29 mouse cellular contexts compared by ENCODE assay signal in the genomic region with DNA sequence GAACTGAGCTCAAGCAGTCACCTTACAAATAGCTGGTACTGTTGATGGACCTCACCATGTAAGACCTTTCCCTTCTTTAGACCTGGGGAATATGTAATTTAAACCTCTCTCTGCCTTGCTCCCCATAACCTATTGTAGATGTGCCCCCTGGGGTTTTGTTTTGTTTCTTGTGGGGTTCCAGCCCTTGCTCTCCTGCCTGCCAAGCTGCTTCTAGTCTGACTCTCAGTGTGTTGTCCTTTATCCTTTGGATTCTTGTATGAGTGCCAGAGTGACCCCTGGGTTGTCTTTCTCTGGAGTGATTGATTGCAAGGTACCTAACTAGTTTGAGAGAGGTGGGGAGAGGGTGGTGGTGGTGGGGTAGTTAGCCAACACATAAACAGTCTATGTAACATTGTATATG. TPM values are rescaled to one million over a fixed set of nuclear protein-coding genes. Genes with fewer than 3 reads are reported as not detected.
DNase-seq lines count a peak whose midpoint lies in the region; ATAC-seq lines count a peak whose summit lies in the region.
"Had no signal": no experiment of that assay in that cellular context is flagged by ENCODE, and none has a peak within 500 bp of the region (broad histone marks: within the 10 kb centered on the region; RNA-seq: fewer than 3 reads in every experiment).

No protein-coding gene starts in this region.

- peaks cover 47% of the 10 kb centered on the region for H3K4me1 ChIP-seq in kidney, embryonic 16.5 days (ENCODE audit: insufficient read depth, low read length)
- peaks cover 58% of the 10 kb centered on the region for H3K4me1 ChIP-seq in lung, embryonic 16.5 days (replicated peaks; ENCODE audit: control insufficient read depth, insufficient read depth, low read length)

- H3K27ac ChIP-seq in kidney, embryonic 16.5 days (ENCODE audit: low read length): no peak overlapping the region
- peak overlapping the region; percentile 71; the same call in 1 of the 2 replicates for H3K27ac ChIP-seq in lung, embryonic 16.5 days (ENCODE audit: low read length)
- H3K27ac ChIP-seq: embryonic facial prominence, embryonic 10.5 days; embryonic facial prominence, embryonic 13.5 days; forebrain, embryonic 12.5 days; forebrain, embryonic 15.5 days; heart, embryonic 15.5 days; hindbrain, embryonic 10.5 days; hindbrain, embryonic 13.5 days had no signal

- ATAC-seq in kidney, embryonic 16.5 days (ENCODE audit: low FRiP score, low TSS enrichment): no peak
- no peak for ATAC-seq in lung, embryonic 16.5 days (ENCODE audit: low read depth)
- ATAC-seq: forebrain, embryonic 15.5 days; Patski had no signal

- peak; percentile 24 for DNase-seq in kidney, adult 11 months
- peak; percentile 59 for DNase-seq in kidney, adult 9 months
- DNase-seq in kidney, adult 8-10 months: no peak
- no peak for DNase-seq in lung, postnatal 4 days
- peak; percentile 34 for DNase-seq in NIH3T3 (ENCODE audit: low read depth)
- DNase-seq in ovary, postnatal 36 days (ENCODE audit: low spot score): no peak
- DNase-seq: adrenal gland, adult 2 months; adrenal gland, postnatal 25 days; cerebellum, adult 11-12 months; cerebellum, adult 8-10 months; cerebellum, postnatal 10 days; cerebellum, postnatal 36 days; embryo, embryonic 11 days; gastrocnemius, postnatal 25 days; heart, adult 18-20 months; heart, postnatal 10 days; heart, postnatal 36 days had no signal

- no peaks in the 10 kb centered on the region for H3K27me3 ChIP-seq in kidney, embryonic 16.5 days (ENCODE audit: insufficient read depth, low read length)
- H3K27me3 ChIP-seq in lung, embryonic 16.5 days (ENCODE audit: control insufficient read depth, insufficient read depth, low read depth, low read length): no peaks in the 10 kb centered on the region
- H3K27me3 ChIP-seq: embryonic facial prominence, embryonic 13.5 days; forebrain, embryonic 12.5 days; forebrain, embryonic 15.5 days; hindbrain, embryonic 13.5 days; Patski had no signal

- no peak overlapping the region for H3K4me3 ChIP-seq in kidney, embryonic 16.5 days (ENCODE audit: low read length)
- no peak overlapping the region for H3K4me3 ChIP-seq in lung, embryonic 16.5 days (ENCODE audit: low read length)
- H3K4me3 ChIP-seq: embryonic facial prominence, embryonic 10.5 days; embryonic facial prominence, embryonic 13.5 days; erythroblast, embryonic 14.5 days; forebrain, embryonic 12.5 days; forebrain, embryonic 15.5 days; heart, embryonic 12.5 days; heart, embryonic 15.5 days; hindbrain, embryonic 10.5 days; hindbrain, embryonic 13.5 days had no signal

- 0 out of 2 replicates have a peak, but pooled peaks cover 3% of the 10 kb centered on the region for H3K36me3 ChIP-seq in kidney, embryonic 16.5 days (ENCODE audit: insufficient read depth, low read length)
- H3K36me3 ChIP-seq in lung, embryonic 16.5 days (ENCODE audit: control insufficient read depth, insufficient read depth, low read length): no peaks in the 10 kb centered on the region
- H3K36me3 ChIP-seq: forebrain, embryonic 15.5 days; heart, embryonic 15.5 days had no signal

- H3K4me2 ChIP-seq in kidney, embryonic 16.5 days (replicated peaks; ENCODE audit: low read depth, low read length): no peak overlapping the region
- H3K4me2 ChIP-seq in lung, embryonic 16.5 days (ENCODE audit: low read depth, low read length): no peak overlapping the region
- H3K4me2 ChIP-seq: embryonic facial prominence, embryonic 13.5 days; forebrain, embryonic 12.5 days; forebrain, embryonic 15.5 days; heart, embryonic 12.5 days; heart, embryonic 15.5 days; hindbrain, embryonic 13.5 days had no signal

- no peak overlapping the region for H3K9ac ChIP-seq in kidney, embryonic 16.5 days (replicated peaks; ENCODE audit: low read length)
- no peak overlapping the region for H3K9ac ChIP-seq in lung, embryonic 16.5 days (ENCODE audit: low read length)
- H3K9ac ChIP-seq: embryonic facial prominence, embryonic 13.5 days; forebrain, embryonic 12.5 days; forebrain, embryonic 15.5 days; heart, embryonic 15.5 days; hindbrain, embryonic 13.5 days had no signal

- H3K9me3 ChIP-seq in kidney, embryonic 16.5 days (ENCODE audit: low read length): no peaks in the 10 kb centered on the region
- H3K9me3 ChIP-seq in lung, embryonic 16.5 days (ENCODE audit: control insufficient read depth, low read length): no peaks in the 10 kb centered on the region
- H3K9me3 ChIP-seq: embryonic facial prominence, embryonic 10.5 days; embryonic facial prominence, embryonic 13.5 days; forebrain, embryonic 12.5 days; forebrain, embryonic 15.5 days; heart, embryonic 12.5 days; heart, embryonic 15.5 days; hindbrain, embryonic 10.5 days; hindbrain, embryonic 13.5 days had no signal

RNA-seq across cellular contexts. Expression of a gene that starts 7.1 kb away (rescaled TPM):
- 6.8 and 8.4 TPM in 2 replicates for polyA plus RNA-seq in kidney, embryonic 16.5 days (2015; fragmentation: Nextera tagmentation; extraction: Ambion mirVana)
- 11.2 and 14.3 TPM in 2 replicates for polyA plus RNA-seq in lung, embryonic 16.5 days (2015; fragmentation: Nextera tagmentation; extraction: Ambion mirVana)

RNA-seq across cellular contexts. Expression of a gene that starts 30.6 kb away (rescaled TPM):
- 10.9 and 12.9 TPM in 2 replicates for polyA plus RNA-seq in kidney, embryonic 16.5 days (2015; fragmentation: Nextera tagmentation; extraction: Ambion mirVana)
- 12.9 and 13.2 TPM in 2 replicates for polyA plus RNA-seq in lung, embryonic 16.5 days (2015; fragmentation: Nextera tagmentation; extraction: Ambion mirVana)
- polyA plus RNA-seq: erythroblast, embryonic 14.5 days had no signal

RNA-seq across cellular contexts. Expression of a gene that starts 35.1 kb away (rescaled TPM):
- polyA plus RNA-seq in kidney, embryonic 16.5 days (2015; fragmentation: Nextera tagmentation; extraction: Ambion mirVana): not detected in 2 replicates
- 3.3 and 5.0 TPM in 2 replicates for polyA plus RNA-seq in lung, embryonic 16.5 days (2015; fragmentation: Nextera tagmentation; extraction: Ambion mirVana)
- polyA plus RNA-seq: adrenal gland, adult 2 months; embryonic facial prominence, embryonic 10.5 days; embryonic facial prominence, embryonic 13.5 days; erythroblast, embryonic 14.5 days; heart, embryonic 12.5 days; heart, embryonic 15.5 days; Patski had no signal

Comparison
In these comparisons a context has a peak if more than half of its experiments do, and no peak if none do; other contexts are left out.
1. DNase-seq: peak in kidney, adult 11 months (single experiment), kidney, adult 9 months (single experiment) and NIH3T3 (single experiment); none in kidney, adult 8-10 months (0 of 2), lung, postnatal 4 days (0 of 2) and ovary, postnatal 36 days (single experiment).